Mouse (Mus musculus): Measurements from ENCODE around the gene Fam114a1. TPM values are rescaled to one million over a fixed set of nuclear protein-coding genes. Genes with fewer than 3 reads are reported as not detected.
A peak's percentile ranks its signal among the peaks of the same experiment; 100 is the strongest.

The Fam114a1 gene
- total RNA-seq (2021) (10 to 100 TPM; 13.3 to 16.7 TPM), polyA plus RNA-seq (2012; rRNA removed) (10.7 and 23.9 TPM in 2 replicates)
- long read RNA-seq, partial matches to known transcripts: 0 of 3 reads
- long read RNA-seq, other reads (novel, unspliced or antisense): 0 of 3 reads

- Histone ChIP-seq H3K79me2 (replicated peaks; ENCODE audit: control insufficient read depth, insufficient read depth, low read length) (no peaks in the 10 kb centered on the region), H3K9ac (ENCODE audit: low read depth, low read length) (peak within 1 kb of the TSS; percentile 93), H3K36me3 (ENCODE audit: control insufficient read depth, insufficient read depth, low read length) (no peaks in the 10 kb centered on the region), H3K4me1 (ENCODE audit: control insufficient read depth, insufficient read depth, low read length) (no peaks in the 10 kb centered on the region), H3K4me3 (peak within 1 kb of the TSS; percentile 93), H3K27ac (peak within 1 kb of the TSS; percentile 94), H3K27me3 (ENCODE audit: control insufficient read depth, insufficient read depth, low read length) (no peaks in the 10 kb centered on the region)
- whole genome bisulfite sequencing: 1% methylated on average over 68 of the region's 68 CpGs
- peak; percentile 91 to 93 for DNase-seq
- intact Hi-C loops (cut with DNase I): loop anchor here (10.0 kb wide), 1 partner anchor 675 kb away; no protein-coding TSS in a partner anchor
- TF ChIP-seq CTCF (IDR thresholded peaks at IDR 0.05): no peak
- no peak for TF ChIP-seq EP300 (IDR thresholded peaks at IDR 0.05; ENCODE audit: insufficient read depth, low read depth, low read length)
- peak; percentile 74 for TF ChIP-seq POLR2A (IDR thresholded peaks at IDR 0.05; ENCODE audit: insufficient read depth, low read depth, low read length)
Measured at GRCm38 (mm10) chr5:64969861-64970771, at the start of gene Fam114a1. Gene Fam114a1, plus strand, starts transcription at chr5:64970071.

GRCm38 (mm10) chr5:64922891-64923381 lies 46.9 kb upstream of the Fam114a1 start:
- DNase-seq: peak in 1 of 2 experiments; percentile 24
- H3K27ac ChIP-seq: no peak overlapping the region
- no peaks in the 10 kb centered on the region for H3K4me1 ChIP-seq (ENCODE audit: control insufficient read depth, insufficient read depth, low read length)
- no peaks in the 10 kb centered on the region for H3K27me3 ChIP-seq (ENCODE audit: control insufficient read depth, insufficient read depth, low read length)
- intact Hi-C loops (cut with DNase I): no loop called here
- H3K9ac ChIP-seq (ENCODE audit: low read depth, low read length): no peak overlapping the region
- no peak for TF ChIP-seq CTCF (IDR thresholded peaks at IDR 0.05)
- TF ChIP-seq EP300 (IDR thresholded peaks at IDR 0.05; ENCODE audit: insufficient read depth, low read depth, low read length): no peak
- no peak for TF ChIP-seq POLR2A (IDR thresholded peaks at IDR 0.05; ENCODE audit: insufficient read depth, low read depth, low read length)
- H3K79me2 ChIP-seq (replicated peaks; ENCODE audit: control insufficient read depth, insufficient read depth, low read length): no peaks in the 10 kb centered on the region
- H3K4me3 ChIP-seq: no peak overlapping the region
- WGBS: 78% methylated on average over 5 of the region's 5 CpGs
- no peaks in the 10 kb centered on the region for H3K36me3 ChIP-seq (ENCODE audit: control insufficient read depth, insufficient read depth, low read length)

- Histone ChIP-seq H3K36me3 (ENCODE audit: control insufficient read depth, insufficient read depth, low read length) (no peaks in the 10 kb centered on the region), H3K79me2 (replicated peaks; ENCODE audit: control insufficient read depth, insufficient read depth, low read length) (no peaks in the 10 kb centered on the region), H3K27me3 (ENCODE audit: control insufficient read depth, insufficient read depth, low read length) (no peaks in the 10 kb centered on the region), H3K9ac (ENCODE audit: low read depth, low read length) (no peak overlapping the region), H3K4me3 (no peak overlapping the region), H3K4me1 (ENCODE audit: control insufficient read depth, insufficient read depth, low read length) (no peaks in the 10 kb centered on the region; the same call in 1 of the 2 replicates), H3K27ac (no peak overlapping the region)
- 48% methylated on average over 3 of the region's 3 CpGs for WGBS
- intact Hi-C loops (cut with DNase I): no loop called here
- no peak for DNase-seq
- TF ChIP-seq EP300 (IDR thresholded peaks at IDR 0.05; ENCODE audit: insufficient read depth, low read depth, low read length): no peak
- TF ChIP-seq CTCF (IDR thresholded peaks at IDR 0.05): no peak
- no peak for TF ChIP-seq POLR2A (IDR thresholded peaks at IDR 0.05; ENCODE audit: insufficient read depth, low read depth, low read length)
Measured at GRCm38 (mm10) chr5:64932215-64932614, 37.7 kb upstream of the Fam114a1 start.

GRCm38 (mm10) chr5:64932775-64933174 lies 37.1 kb upstream of the Fam114a1 start:
- H3K27me3 ChIP-seq (ENCODE audit: control insufficient read depth, insufficient read depth, low read length): no peaks in the 10 kb centered on the region
- H3K9ac ChIP-seq (ENCODE audit: low read depth, low read length): no peak overlapping the region
- H3K79me2 ChIP-seq (replicated peaks; ENCODE audit: control insufficient read depth, insufficient read depth, low read length): no peaks in the 10 kb centered on the region
- 82% methylated on average over 15 of the region's 15 CpGs for WGBS
- intact Hi-C loops (cut with DNase I): no loop called here
- no peaks in the 10 kb centered on the region for H3K36me3 ChIP-seq (ENCODE audit: control insufficient read depth, insufficient read depth, low read length)
- H3K27ac ChIP-seq: no peak overlapping the region
- DNase-seq: no peak
- no peak for TF ChIP-seq CTCF (IDR thresholded peaks at IDR 0.05)
- no peak for TF ChIP-seq EP300 (IDR thresholded peaks at IDR 0.05; ENCODE audit: insufficient read depth, low read depth, low read length)
- TF ChIP-seq POLR2A (IDR thresholded peaks at IDR 0.05; ENCODE audit: insufficient read depth, low read depth, low read length): no peak
- H3K4me3 ChIP-seq: no peak overlapping the region
- H3K4me1 ChIP-seq (ENCODE audit: control insufficient read depth, insufficient read depth, low read length): no peaks in the 10 kb centered on the region; the same call in 1 of the 2 replicates

GRCm38 (mm10) chr5:64951486-64951885 lies 18.4 kb upstream of the Fam114a1 start:
- Histone ChIP-seq H3K4me1 (ENCODE audit: control insufficient read depth, insufficient read depth, low read length) (no peaks in the 10 kb centered on the region), H3K27me3 (ENCODE audit: control insufficient read depth, insufficient read depth, low read length) (no peaks in the 10 kb centered on the region), H3K27ac (no peak overlapping the region), H3K9ac (ENCODE audit: low read depth, low read length) (no peak overlapping the region), H3K4me3 (no peak overlapping the region), H3K79me2 (replicated peaks; ENCODE audit: control insufficient read depth, insufficient read depth, low read length) (no peaks in the 10 kb centered on the region), H3K36me3 (ENCODE audit: control insufficient read depth, insufficient read depth, low read length) (no peaks in the 10 kb centered on the region)
- WGBS: 73% methylated on average over 5 of the region's 5 CpGs
- intact Hi-C loops (cut with DNase I): loop anchor here (10.0 kb wide), 1 partner anchor 67 kb away; no protein-coding TSS in a partner anchor
- no peak for DNase-seq
- TF ChIP-seq POLR2A (IDR thresholded peaks at IDR 0.05; ENCODE audit: insufficient read depth, low read depth, low read length): no peak
- no peak for TF ChIP-seq EP300 (IDR thresholded peaks at IDR 0.05; ENCODE audit: insufficient read depth, low read depth, low read length)
- no peak for TF ChIP-seq CTCF (IDR thresholded peaks at IDR 0.05)

Data from heart, adult 2 months (tissue).